Mouse (Mus musculus) frontal cortex, postnatal 10 days (tissue): ENCODE measurements around the gene Zc3h4.

Source experiments
- DNase-seq, 2 experiments: peaks; one replicate each; pipeline ENCODE4 v3.0.0; 2022; ENCODE audit warnings: low spot score in 2 of 2, mixed read lengths in 1 of 2

Gene Zc3h4

DNA sequence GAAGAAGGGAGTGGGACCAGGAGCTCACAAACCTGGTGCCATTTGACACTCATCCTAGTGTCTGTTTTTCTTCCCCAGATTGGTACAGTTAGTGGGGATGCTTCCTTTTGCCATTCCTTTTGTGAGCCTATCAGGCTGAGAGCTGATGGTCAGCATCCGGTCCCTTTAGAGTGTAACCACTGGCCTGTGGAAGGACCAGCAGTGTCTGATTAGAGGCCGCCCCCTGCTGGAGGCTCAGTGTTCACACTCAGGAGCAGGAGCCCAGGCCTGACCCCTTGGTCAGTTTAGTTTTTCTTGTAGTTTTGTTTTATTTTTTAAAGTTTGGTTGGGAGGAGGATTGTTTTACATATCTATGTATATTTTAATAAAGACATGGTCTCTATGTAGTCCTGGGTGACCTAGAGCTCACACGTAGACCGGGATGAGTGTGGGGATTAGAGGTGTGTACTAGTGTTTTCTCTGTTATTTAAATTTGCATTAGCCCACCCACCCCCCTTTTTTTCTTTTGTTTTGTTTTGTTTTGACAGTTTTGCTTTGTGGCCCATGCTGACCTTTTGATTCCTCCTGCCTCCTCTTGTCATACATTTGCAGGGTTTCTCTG is 25.5 kb downstream of the Zc3h4 start:
- DNase-seq, result peak in 1 of 2 experiments; percentile 68

DNA sequence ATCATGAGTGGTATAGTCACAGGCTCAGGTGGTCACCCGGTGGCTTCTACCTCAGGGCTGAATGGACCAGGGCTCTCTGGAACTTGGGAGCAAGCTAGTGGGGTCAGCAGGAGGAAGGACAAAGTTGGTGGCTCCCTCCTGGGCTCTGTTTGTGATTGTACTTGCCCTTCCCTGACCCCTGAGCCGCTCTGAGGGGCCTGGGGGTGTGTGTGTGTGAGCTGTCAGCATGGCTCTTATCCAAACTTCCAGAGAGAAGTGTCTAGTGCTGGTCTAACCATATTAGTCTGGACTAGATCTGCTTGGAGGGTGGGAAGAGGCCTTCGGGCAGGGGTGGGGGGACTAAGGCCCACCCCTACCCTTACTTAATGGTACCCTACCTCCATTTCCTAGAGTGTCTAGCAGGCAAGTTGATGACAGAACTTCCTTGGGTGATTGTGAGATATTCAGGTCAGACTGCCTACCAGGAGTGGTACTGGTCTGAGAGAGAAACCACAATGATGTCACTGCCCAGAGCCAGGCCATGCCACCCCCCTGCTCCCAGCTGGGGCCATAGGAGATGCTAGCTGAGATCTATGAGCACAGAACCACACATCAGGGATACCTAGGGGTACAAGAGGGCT is 32.8 kb downstream of the Zc3h4 start:
- DNase-seq, result no peak

DNA sequence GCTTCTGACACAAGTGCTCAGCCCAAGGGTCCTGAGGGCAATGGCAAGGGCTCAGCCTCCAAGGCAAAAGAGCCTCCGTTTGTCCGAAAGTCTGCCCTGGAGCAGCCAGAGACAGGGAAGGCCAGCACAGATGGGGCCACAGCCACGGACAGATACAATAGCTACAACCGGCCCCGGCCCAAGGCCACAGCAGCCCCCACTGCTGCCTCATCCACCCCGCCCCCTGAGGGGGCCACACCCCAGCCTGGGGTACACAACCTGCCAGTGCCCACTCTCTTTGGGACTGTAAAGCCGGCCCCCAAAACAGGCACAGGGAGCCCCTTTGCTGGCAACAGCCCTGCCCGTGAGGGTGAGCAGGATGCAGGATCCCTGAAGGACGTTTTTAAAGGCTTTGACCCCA is 34.4 kb downstream of the Zc3h4 start:
- no peak for DNase-seq

DNA sequence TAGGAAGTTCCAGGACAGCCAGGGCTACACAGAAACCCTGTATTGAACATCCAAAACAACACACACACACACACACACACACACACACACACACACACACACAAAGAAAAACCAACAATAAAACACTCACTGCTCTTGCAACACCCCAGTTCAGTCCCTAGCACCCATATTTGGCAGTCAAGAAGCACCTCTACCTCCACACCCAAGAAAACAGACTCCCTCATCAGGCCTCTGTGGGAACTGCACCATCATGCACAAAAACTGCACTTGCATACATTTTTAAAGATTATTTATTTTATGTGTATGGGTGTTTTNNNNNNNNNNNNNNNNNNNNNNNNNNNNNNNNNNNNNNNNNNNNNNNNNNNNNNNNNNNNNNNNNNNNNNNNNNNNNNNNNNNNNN is 40.5 kb downstream of the Zc3h4 start:
- no peak for DNase-seq

DNA sequence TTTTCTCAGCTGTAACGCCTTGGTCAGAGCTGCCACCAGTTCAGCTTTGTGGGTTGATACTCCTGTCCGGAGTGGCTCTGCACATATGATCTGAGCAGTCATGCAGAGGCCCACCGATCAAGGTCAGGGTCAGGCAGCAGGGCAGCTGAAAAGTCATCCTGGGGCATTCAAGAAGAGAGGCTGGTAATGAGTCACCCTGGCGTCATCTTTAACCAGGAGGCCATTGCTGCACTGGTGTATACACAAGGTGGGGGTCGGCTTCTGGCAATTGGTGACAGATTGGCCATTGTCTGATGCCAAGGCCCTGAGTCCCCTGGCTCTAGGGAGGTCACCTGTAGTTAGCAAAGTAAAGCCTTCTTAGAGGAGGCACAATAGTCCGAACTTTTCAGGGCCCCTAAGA is 50.9 kb downstream of the Zc3h4 start:
- DNase-seq, result no peak

DNA sequence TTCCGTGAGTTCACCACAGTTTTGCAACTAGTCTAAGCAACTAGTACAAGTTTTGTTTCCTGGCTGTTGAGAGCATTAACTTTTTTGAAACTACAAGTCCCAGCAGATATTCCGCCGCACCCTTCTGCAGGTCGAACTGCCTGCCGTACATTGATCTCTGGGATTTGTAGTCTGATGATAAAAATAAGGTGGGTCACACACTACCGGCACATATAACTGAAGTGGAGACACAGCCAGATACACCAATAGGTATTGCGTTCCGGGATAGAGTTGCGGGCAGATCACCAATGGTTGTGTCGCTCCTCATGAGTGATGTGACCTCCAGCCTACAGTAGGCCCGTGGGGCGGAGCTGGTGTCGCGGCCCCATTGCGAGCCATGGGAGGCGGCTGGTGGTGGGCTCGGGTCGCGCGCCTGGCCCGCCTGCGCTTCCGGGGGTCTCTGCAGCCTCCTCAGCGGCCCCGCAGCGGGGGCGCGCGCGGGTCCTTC is 51.9 kb downstream of the Zc3h4 start, which contains the start of gene Tmem160:
Gene Tmem160 (plus strand): TSS at position 193 of the 487 bp plus-strand sequence.
- DNase-seq, result peak; percentile 87 to 92

DNA sequence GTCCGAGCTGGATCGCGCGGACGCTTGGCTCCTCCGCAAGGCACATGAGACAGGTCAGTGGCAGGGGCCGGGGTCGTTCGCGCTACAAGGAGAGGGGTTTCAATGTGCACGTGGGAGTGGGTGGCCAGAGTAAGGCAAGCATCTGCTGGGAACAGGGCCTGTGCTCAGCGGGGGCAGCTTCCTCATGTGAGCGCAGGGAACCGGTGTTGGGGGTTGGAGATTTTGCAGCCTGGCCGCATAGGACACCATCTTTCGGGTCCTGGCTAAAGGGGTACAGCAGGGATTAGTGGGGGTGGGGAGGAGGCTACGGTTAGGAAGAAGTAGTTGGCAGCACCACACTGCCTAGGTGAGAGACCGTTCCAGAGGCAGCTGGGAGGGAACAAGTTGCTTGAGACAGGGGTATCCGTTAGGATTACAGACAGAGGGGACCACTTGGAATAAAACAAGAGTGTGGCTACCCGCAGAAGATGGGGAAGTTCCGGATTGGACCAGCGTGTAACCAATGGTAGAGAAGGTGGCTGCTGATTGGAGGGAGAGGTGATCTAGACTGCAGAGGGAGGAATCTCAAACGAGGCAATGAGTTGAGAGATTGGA is 52.5 kb downstream of the Zc3h4 start:
- peak in 1 of 2 experiments; percentile 57 for DNase-seq

DNA sequence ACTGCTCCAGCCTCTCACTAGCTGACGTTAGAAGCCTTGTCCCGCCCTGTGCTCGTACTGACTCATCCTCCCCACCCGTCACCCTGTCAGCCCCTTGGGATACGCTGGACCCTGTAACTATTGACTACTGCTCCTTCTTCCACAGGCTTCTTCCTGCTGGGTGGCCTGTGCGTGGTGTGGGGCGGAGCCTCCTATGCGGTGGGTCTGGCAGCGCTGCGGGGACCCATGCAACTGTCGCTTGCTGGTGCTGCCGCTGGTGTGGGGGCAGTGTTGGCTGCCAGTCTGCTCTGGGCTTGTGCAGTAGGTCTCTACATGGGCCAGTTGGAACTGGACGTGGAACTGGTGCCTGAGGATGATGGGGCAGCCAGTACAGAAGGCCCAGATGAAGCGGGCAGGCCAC is 54.3 kb downstream of the Zc3h4 start:
- no peak for DNase-seq

DNA sequence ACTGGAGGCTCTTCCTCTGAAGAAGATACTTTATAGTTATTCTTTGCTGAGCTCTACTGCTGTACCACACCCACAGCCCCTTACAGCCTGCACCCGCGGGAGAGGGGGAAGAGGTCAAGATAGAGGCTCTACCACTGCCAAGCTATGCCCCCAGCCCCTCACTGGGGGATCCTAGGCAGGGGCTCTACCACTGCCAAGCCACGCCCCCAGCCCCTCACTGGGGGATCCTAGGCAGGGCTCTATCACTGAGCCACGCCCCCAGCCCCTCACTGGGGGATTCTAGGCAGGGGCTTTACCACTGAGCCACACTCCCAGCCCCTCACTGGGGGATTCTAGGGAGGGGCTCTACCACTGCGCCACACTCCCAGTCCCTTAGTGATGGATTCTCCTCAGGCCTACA is 55.6 kb downstream of the Zc3h4 start:
- DNase-seq, result no peak

DNA sequence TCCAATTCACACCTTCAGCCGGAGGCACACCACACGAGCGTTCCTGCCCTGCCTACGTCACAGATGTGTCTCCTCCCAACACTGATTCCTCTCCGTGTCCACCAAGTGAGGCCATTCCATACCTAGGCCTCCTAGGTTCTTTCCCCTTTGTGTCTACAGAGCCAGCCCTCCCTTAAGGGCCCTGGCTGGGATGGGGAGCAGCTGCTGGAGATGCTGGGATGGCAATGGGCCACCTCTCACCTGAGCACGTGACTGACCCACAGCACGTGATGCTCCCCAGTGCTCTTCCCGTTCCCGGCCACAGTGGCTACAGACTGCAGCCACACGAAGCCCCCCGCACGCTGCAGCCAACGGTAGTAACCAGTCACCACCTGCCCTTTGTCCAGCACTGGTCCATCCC is 59.9 kb downstream of the Zc3h4 start:
- no peak for DNase-seq

DNA sequence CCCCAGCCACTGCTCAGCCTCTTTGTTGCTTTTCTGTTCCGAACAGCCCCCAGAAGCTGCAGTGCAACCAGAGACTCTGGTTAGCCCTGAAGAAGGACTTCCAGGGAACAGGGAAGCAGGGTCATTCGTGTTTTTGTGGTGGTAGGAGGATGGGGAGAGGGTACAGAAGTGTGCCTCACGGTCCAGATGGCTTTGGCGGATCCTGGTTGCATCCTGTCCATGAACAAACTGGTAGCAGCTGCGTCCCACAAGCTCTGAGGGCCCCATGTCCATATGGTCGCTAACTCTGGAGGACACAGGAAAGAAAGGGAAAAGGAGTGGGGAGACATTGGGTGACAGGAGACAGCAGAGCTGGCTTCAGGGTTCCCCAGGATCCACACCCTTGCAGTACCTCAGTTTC is 60.4 kb downstream of the Zc3h4 start:
- DNase-seq, result no peak

DNA sequence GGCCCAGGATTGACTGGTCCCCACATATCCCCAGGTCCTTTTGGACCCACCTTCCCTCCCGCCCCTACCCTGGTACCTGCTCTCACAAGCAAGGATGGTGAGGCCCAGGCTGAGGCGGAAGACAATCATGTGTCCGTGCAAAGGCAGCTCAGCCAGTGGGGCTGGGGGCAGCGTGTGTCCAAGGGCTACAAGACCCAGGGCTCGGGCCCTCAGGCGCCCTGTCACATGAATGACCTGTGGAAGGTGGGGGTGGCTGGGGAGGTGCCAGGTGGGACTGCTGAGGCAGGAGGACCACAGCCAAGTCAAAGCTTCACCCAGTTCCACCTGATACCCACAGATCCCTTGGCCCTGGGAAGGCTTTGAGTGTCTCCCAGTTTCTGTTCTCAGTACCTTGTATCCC is 61.0 kb downstream of the Zc3h4 start:
- DNase-seq, result no peak

DNA sequence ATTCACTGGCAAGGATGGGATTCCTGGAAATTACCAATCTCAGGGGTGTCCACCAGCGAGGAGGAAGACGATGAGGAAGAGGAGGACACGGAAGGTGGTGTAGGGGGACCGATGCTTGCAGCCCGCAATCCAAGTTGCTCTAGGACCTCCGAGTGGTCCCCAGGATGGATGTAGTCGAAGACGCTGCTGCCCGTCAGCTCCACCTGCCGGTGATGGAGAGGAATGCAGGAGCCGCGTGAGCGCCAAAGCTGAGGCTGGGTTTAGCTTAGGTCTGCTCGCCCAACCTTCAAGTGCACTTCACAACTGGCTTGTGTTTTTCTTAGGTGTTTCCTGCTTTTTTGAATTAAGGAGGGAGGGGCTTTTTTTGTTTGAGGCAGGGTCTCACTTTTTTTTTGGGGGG is 62.5 kb downstream of the Zc3h4 start:
- DNase-seq, result peak in 1 of 2 experiments; percentile 82

DNA sequence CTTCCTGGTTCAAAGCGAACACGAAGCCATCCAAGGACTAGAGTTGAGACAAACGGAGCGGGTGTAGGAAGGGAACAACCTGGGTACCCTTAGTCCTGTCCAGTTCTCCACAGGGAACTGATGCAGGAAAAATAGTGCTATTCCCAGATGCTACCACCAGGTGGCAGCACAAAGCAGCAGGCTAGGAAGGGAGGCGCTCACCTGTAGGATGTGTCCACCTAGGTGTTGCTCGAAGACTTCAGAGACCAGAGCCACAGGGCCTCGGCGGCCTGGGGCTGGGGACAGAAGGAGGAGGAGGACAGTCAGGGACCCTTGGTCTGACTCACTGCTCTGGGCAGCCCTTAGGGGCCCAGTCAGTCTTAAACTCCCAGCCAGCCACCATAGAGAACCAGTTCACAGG is 64.5 kb downstream of the Zc3h4 start:
- peak in 1 of 2 experiments; percentile 59 for DNase-seq

DNA sequence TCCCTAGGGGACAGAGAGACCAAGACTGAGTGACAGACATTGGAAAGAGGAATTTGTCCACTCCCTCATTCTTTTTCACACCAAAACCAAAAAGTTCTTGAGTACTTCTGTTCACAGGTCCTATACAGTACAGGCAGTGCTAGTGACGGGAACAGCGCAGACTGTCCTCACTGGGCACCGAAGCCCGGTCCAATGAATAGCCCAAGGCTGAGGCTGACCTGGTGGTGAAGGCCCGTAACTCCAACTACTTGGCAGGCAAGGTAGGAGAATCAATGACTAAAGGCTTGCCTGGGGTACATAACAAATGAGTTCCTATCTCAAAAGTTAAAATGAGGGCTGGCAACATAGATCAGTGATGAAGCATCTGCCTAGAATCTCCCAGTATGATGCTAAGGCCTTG is 64.9 kb downstream of the Zc3h4 start:
- DNase-seq, result no peak

DNA sequence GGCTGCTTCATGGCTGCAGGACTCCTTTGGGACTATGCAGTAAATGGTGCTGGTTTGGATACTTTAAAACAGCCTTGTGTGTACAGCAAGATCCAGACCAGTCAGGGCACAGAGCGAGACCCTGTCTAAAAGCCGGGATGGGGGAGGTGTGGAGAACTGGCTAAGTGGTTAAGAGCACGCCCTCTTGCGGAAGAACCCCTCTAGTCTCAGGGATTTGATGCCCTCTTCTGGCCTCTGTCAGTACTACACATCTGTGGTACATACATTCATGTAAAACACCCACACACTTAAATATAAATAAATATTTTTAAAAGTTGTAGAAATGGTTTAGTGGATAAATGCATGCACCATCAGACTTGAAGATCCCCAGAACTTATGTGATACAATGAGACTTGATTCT is 65.9 kb downstream of the Zc3h4 start:
- no peak for DNase-seq

DNA sequence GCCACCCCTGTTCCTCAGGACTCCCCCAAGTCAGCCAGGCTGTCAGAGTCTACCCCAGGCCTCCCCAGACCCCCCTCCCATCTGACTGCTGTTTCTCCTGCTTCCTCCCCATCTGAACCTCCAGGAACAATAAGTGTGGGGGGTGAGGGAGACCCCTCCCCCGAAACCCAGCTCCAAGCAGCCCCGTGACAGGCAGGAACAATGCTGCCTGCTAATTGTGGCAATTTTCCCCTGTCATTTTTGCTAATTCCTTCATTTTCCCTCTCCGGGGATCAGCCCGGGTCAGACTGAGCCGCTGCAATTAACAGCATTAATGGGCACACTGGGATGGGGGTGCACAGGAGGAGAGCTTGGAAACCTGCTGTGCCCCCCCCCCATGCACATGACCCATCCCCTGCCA is 67.4 kb downstream of the Zc3h4 start:
- DNase-seq, result no peak

DNA sequence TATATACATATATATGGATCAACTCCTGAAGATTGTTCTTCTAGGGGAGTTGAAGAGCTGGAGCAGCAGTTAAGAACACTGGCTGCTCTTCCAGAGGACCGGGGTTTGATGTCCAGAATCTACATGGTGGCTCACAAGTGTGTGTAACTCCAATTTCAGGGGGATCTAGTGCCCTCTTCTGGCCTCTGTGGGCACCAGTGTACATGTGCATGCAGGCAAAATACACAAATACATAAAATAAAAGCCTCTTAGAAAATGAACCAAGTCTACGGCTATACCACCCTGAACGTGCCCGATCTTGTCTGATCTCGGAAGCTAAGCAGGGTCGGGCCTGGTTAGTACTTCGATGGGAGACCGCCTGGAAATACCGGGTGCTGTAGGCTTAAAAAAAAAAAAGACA is 70.8 kb downstream of the Zc3h4 start:
- DNase-seq, result no peak

DNA sequence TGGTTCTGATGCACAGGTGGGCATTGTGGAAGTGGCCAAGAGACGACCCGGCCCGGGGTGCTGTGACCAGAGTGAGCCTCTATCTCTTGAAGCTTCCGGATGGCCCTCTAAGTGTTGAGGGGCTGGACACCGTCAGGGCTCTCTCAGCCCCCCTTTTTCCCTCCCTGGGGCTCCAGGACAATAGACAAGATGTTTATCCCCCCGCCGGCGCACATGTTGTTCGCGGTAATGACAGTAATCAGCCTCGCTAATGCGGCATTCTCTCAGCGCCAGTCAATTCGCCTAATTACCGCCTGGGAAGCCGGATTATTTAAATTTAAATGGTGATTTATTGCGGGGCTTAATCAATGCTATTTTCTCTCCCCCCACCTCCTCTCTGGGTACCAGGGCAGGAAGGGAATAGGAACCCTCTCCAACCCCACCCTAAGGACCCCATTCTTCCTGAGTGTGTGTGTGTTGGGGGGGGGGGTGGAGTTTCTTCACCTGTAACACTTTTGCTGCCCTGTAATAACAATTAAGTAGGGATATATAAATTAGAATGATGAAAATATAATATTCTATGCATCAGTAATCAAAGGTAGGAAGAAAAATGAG is 71.5 kb downstream of the Zc3h4 start:
- DNase-seq, result no peak

DNA sequence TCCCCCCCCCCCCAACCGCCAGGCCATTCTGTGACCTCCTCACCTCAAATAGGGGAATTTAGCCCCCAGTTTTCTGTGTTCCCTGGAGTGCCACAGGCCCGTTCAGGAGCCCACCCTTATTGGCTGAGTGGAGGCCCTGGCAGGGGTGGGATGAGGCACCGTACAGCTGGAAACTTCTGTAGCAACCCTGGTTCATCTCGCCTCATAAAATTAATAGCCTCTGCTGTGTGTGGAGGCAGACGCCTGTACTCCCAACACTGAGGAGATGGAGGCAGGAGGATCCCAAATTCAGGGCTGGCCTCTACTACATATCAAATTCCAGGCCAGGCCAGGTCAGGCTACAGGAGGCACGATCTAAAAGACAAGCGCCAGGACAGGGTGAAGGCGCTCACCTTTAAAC is 73.1 kb downstream of the Zc3h4 start:
- DNase-seq, result no peak

DNA sequence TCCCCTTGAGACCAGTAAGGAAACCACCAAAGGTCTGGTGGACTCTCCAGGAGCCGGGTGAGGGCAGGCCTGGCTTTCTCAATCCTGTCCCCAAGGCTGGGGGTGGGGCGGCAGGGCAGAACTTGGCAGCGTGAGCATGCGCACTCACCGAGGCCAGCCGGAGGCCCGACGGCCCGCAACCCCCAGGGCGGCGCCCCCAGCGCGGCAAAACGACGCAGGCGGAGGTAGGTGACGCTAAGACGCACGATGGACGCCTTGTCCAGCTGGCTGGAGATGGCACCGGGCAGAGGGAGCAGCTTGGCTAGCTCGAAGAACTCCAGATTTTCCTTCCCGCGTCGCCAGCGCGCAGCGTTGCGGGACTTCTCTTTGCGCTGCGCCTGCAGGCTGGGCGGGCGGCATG is 73.7 kb downstream of the Zc3h4 start:
- DNase-seq, result no peak

DNA sequence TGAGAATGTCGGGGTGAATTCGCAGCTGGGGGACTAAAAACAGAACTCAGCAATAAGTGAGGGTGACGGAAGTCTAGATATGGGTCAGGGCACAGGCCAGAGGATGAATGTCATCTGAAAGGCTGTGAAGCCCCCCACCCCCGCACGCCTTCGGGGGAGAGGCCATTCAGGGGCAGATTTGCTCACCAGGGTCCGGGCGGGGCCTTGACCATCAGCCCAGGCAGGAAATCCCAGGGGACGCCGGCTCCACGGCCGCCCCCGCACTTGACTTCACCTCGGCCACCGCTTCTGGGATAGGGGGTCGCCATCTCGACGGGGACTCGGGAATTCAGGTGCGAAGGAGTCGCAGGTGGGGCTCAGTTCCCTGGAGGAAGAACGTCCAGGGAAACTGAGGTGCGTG is 74.6 kb downstream of the Zc3h4 start:
- no peak for DNase-seq
